Mouse (Mus musculus): ENCODE results near the gene Fam83b.

Gene Fam83b

DNA sequence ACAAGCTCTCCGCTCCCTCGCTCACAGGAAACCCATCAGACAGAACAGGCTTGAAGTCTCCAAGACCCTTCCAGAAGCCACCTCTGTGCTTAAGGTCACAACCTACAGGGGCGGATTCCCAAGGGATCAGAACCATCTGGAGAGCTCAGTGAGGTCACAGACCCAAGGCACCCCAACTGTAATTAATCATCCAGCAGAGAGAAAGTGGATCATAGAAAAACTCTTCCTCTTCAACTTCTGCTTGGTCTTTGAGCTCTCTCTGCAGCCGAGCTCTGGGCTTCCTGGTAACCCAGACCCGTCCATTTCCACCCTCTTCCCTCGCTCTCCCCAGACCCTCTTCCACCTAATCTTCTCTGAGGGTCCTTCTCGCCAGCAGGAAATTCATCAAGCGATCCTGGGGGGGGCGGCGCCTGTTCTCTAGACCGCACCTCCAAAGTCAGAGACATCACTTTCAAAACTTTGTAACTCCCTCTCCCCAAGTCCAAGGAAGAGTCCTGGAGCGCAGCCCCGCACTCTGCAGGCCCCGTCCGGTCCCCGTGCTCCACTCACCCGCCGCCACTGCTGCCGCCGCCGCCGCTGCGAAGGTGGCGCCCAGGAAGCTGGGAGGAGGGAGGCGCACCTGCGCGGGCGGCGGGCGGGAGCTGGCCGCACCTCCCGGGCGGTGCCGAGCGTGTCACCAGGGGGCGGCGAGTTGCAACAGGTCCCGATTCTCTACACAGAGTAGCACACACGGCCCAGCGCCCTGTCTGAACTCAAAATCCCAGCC, at the start of gene Fam83b:
Gene Fam83b (minus strand): TSS at position 602 of the 766 bp plus-strand sequence.
- DNase-seq (ENCODE audit: low read depth, low spot score) = peak; percentile 46

- DNase-seq (ENCODE audit: low read depth, low spot score) = no peak
Measured at GRCm38 (mm10) chr9:76614165-76614564, 47.2 kb upstream of the Fam83b start.

DNA sequence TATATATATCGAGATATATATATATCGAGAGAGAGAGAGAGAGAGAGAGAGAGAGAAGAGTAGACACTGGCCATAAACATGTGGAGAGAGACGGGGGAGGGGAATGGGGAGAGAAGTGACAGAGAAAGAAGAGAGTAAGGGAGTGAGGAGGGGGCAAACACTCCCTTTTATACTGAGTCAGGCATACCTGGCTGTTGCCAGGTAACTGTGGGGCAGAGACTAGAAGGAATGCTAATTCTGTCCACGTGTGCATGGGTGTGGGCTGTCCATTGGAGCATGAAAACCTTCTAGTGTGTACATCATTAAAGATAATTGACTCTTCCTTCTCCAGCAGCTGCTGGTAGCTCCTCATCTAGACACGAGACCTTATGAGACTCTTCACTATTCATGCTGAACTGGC, 36.8 kb upstream of the Fam83b start:
- no peak for DNase-seq (ENCODE audit: low read depth, low spot score)

GRCm38 (mm10) chr9:76602874-76603273, 36.0 kb upstream of the Fam83b start:
- DNase-seq (ENCODE audit: low read depth, low spot score) = no peak

DNA sequence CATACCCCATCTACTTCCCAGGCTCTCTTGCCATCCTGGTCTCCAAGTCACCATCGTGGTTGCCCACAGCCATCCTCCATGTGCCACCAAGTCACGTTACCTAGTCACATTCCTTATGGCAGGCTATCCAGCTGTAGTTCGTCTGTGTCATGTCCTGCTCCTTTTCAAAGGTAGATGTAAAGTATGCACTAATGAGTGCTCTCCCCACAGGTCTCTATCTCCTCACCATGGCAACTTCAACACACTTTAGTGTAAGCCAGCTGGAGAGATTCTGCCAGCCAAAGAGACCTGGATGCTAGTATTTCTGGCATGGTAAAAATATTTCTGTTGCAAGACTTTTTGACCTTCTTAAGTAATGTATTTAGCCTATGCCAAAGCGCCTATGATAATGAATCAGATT, 30.5 kb upstream of the Fam83b start:
- DNase-seq (ENCODE audit: low read depth, low spot score) = no peak

- DNase-seq (ENCODE audit: low read depth, low spot score) = no peak
Measured at GRCm38 (mm10) chr9:76593841-76594240, 26.9 kb upstream of the Fam83b start.

- no peak for DNase-seq (ENCODE audit: low read depth, low spot score)
Measured at GRCm38 (mm10) chr9:76583943-76584342, 17.0 kb upstream of the Fam83b start.

GRCm38 (mm10) chr9:76581966-76582365, 15.1 kb upstream of the Fam83b start:
- DNase-seq (ENCODE audit: low read depth, low spot score) = no peak

DNA sequence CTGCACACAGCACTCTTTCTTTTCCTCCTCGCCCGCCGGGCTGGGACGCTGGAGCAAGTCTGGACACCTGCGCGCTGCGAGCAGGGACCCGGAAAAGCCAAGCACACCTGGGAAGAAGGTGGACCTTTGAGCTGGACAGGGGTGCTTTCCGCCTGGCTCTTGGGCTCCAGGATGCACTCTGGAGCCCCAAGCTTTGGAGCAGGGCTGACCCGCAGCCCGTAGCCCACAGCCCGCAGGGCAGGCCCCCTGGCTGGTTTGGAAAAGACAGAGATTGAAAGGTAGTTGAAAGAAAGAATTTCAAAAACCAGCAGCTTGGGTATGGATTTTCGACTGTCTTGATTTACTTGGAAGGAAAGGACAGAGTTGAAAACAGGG, 352 bp upstream of the Fam83b start:
- no peak for DNase-seq (ENCODE audit: low read depth, low spot score)

DNA sequence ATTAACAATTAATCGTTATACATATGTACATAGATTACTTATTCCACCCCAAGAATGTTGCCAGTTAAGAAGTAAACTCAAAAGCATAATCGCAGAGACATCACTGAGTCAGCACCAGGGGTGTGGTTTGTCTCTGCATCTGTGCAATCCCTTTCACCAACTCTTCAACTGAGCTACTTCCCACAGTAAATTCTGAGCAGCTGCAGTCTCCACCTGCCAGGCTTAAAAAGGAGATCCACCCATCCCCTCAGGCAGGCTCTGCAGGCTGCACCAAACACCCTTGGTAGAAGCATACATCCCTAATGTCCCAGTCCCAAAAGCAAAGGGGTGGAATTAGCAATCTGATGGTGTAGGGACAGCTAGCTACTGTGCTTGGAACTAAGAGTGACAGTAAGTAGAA, 1.3 kb downstream of the Fam83b start:
- DNase-seq (ENCODE audit: low read depth, low spot score) = peak; percentile 40

- no peak for DNase-seq (ENCODE audit: low read depth, low spot score)
Measured at GRCm38 (mm10) chr9:76564071-76564470, 2.8 kb downstream of the Fam83b start.

DNA sequence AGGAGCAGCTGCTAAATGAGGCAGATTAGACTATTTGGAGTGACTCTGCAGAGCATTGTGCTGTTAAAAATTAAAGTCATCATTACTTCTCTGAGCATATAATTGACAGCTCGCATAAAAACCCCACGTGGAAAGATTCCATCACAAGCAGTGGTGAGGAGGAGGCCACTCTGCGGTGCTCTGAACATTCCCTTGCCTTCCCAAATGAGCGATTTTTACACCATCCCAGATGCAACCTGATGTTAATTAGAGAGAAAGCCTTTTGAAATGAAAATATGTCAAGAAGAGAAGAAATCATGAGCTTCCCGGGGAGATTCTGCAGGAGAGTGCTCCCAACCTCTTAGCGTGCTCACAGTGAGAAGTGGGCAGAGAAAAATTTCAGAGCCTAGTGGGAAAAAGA, 4.1 kb downstream of the Fam83b start:
- no peak for DNase-seq (ENCODE audit: low read depth, low spot score)

DNA sequence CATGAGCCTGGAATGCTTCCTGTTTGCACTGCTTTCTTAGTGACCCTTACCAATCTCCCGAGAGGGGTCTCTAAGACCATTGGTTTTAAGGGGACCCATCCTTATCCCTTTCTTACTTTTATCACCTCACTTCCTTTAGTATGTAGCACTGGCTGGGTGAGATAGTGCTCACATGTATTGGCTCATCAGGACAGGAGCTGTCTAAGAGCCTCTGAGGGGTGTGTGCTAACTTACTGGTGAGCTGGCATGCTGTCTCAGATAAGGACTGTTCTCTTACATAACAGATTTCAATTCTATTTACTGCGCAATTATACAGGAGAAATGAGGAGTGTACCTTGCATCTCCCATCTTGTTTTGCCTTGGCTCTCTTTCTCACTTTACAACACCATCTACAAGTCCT, 7.7 kb downstream of the Fam83b start:
- no peak for DNase-seq (ENCODE audit: low read depth, low spot score)

DNA sequence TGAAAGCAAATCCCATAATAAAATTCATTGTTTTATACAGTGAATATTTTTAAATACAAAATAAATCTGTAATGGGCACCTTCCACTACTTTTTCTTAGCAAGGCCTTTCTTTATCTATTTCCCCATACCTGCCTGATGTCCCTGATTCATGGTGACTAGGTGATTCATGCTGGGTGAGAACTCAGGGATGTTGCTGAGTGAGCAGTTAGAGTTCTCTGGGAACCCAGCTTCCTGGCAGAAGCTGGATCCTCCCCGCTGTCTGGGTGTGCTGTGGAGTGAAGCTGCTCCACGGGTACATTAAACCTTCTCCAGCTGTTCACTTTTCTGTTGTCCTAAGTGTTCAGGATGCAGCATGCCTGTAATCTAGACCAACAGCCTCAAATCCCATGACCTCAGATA, 13.2 kb downstream of the Fam83b start:
- DNase-seq (ENCODE audit: low read depth, low spot score) = no peak

- no peak for DNase-seq (ENCODE audit: low read depth, low spot score)
Measured at GRCm38 (mm10) chr9:76553115-76553514, 13.8 kb downstream of the Fam83b start.

DNA sequence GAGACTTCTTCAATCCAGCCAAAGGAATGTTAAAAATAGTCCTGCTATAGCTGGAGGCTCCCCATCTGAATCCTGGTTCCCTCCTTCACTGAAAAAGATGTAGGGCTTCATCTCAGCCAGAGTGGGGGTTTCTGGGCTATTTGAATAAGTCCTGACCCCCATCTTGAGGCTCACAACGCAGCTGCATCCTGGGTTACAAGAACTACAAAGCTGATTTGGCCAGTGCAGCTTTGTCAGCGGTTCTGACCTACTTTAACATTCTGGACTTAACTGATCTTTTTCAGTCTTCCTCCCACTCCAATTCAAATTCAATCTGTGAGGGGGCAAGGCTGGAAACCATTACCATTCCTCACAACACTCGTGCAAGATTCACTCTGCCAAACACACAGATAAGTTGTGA, 20.2 kb downstream of the Fam83b start:
- DNase-seq (ENCODE audit: low read depth, low spot score) = no peak

GRCm38 (mm10) chr9:76540684-76541083, 26.2 kb downstream of the Fam83b start:
- no peak for DNase-seq (ENCODE audit: low read depth, low spot score)

GRCm38 (mm10) chr9:76539953-76540621, 26.8 kb downstream of the Fam83b start:
- DNase-seq (ENCODE audit: low read depth, low spot score) = no peak

- DNase-seq (ENCODE audit: low read depth, low spot score) = no peak
Measured at GRCm38 (mm10) chr9:76539271-76539670, 27.6 kb downstream of the Fam83b start.

GRCm38 (mm10) chr9:76536032-76536431, 30.9 kb downstream of the Fam83b start:
- DNase-seq (ENCODE audit: low read depth, low spot score) = no peak

DNA sequence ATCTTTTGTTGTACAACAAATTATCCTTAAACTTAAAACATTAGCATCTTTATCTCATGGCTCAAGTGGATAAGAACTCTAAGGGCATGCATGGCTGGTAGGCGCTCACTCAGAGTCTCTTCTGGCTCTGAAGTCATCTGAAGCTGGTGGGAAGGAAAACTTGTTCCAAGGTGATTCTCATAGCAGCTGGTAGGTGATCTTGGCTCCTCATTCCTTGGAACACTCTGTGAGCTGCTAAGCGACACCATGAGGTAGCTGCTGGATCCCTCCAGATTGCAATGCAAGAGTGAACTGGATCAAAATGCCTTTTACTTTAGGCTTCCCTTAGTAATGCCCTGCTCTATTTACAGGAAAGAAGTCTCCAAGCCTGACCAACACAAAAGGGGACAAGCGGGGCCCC, 34.5 kb downstream of the Fam83b start:
- no peak for DNase-seq (ENCODE audit: low read depth, low spot score)

- no peak for DNase-seq (ENCODE audit: low read depth, low spot score)
Measured at GRCm38 (mm10) chr9:76531368-76531767, 35.5 kb downstream of the Fam83b start.

GRCm38 (mm10) chr9:76525592-76525991, 41.3 kb downstream of the Fam83b start:
- DNase-seq (ENCODE audit: low read depth, low spot score) = no peak
